Mouse (Mus musculus) activated CD4-positive, CD25-positive, alpha-beta regulatory T cell, adult 4 months (primary cell): Measurements from ENCODE around the gene Trh. TPM values are rescaled to one million over a fixed set of nuclear protein-coding genes. Genes with fewer than 3 reads are reported as not detected.

ENCODE experiments used
- ATAC-seq: one replicate; pipeline ENCODE4 v1.8.0; 2017
- polyA plus RNA-seq, 2 experiments: library from polyadenylated mRNA; unstranded; fragments of 100-300 nt; shearing (Covaris generic); gene quantifications; one replicate each; pipeline ENCODE4 v1.2.1; 2017

Trh gene
- polyA plus RNA-seq, 2 experiments from 2014 or later: not detected

DNA sequence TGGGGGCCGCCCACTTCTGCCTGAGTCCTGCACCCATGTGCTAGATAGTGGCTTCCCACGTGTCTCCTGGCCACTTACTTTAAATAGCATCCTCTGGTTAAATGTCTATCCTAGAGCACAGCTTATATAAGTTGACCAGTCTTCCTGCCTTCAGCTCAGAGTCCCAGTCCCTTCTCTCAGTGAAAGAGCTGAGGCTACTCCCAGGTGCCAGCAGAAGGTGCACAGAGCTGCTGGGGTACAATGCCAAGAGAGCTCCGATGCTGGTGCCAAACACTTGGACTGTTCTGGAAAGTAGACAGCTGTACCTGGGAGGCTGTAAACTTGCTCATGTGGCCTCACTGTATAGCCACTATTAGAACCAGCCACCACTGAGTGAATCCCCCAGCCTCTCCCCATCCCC is 22.4 kb downstream of the Trh start:
- no peak for ATAC-seq

DNA sequence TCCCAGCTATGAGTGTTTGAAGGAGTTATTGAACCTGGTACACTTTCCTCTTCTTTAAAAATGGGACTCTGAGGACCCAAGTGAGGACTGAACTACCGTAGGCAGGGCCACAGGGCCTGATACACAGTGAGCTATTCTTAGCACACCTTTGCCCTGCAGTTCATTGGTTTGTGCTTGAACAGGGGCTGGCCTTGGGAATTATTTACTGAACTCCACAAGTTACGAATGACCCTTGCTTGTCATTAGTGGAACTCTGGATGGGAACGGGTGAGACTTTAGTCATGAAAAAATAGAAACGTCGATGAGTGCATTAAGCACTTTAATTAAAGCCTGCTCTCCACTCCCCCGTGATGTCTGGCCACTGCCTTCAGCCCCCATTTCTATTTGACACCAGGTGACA is 22.8 kb downstream of the Trh start:
- no peak for ATAC-seq

DNA sequence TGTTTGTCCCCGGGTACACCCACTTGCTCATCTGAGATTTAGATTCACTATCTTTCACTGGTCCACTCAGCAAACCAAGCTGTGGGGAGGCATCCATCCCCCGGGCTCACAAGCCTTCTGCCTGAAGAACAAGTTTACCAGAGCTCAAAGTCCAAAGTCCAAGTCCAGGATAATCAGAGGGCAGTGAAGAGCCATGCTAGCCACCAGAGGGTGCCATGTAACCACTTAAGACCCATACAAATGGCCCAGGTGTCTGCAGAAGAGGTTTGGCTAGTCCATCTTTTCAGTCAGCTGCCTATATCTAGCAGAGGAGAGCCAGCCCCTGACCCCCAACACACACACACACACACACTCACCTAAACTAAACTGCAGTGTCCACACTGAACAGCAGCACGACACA is 25.0 kb downstream of the Trh start:
- ATAC-seq: no peak

DNA sequence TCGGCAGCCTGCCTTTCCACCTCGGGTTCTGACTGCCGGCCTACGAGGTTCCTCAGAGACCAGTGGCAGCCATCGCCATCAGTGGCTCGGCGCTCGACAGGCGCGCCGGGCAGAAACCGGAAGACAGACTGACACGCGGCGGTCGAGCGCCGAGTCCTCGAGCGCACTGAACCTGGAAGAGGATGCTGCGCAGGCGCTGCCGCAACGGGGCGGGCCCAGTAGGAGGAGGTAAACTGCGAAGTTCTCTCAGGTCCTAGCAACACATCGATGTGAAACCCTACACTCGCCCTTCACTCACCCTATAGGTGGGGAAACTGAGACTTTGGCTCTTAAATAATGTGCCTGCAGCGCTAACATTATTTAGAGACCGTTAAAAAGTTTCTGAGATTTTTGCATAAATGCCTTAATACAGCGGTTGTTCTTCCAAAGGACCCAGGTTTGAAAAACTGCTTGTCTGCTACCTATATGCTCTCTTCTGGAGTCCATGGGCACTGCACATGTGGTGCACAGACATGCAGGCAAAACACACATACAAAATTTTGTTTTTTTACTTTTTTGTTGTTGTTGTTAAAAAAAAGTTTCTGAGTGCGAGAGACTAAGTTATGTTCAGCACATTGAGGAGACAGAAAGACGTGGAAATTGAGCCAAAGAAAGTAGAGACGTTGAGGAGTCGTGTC is 29.5 kb downstream of the Trh start, which contains the start of gene Rbsn:
TSS of gene Rbsn (minus strand) at position 153 of the 677 bp plus-strand sequence.
- peak; percentile 97 for ATAC-seq

DNA sequence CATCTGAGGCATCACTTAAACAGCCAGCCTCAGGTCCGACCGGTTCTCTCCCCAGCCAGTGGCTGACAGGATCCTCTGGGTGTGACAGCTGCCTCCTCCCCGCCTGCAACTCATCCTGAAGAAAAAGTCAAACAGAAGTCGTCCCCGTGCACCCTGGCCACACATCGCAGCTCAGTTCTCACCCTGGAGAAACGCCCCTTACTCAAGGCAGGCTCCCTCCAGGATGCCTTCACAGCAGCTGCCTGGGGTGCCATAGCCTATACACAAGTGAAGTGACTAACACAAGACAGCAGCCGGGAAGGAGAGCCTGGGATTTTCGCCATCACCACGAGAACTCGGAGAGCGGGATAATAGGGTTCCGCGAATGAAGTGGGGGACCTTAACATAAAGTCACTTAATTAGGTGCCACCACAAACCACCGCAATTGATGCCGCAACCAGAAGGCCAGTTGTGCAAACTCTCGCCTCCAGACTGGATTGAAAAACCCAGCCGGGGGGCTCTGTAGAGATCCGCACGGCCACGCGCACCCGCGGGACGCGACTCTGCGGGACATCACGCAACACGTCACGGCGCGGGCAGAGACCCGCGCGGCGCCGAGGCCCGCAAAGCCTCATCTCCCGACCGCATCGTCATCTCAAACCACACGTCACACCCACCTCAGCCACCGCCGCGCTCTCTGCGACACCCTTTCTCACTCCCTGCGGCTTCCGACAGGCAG is 30.2 kb downstream of the Trh start:
- peak; percentile 37 for ATAC-seq

DNA sequence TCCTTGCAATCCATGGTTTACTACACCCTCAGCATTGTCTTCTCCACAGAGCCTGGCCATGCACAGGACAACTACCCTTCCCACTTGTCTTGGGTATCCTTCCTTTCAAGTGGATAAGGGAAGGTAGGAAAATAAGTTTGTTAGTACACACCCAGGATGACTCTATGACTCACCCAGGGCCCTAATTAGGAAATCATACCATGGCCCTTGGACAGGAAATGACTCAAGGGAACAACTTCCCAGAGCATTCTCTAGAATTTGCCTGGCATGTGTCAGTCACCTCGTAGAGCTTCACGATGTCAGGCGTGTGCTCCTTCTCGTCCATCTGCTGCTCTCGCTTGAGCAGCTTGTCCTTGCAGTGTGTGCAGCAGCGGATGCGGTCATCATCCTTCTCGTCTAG is 45.0 kb downstream of the Trh start:
- ATAC-seq: no peak

Other genes with a start within 250 kb of the Trh start
- 10 to 100 TPM; 66.0 to 72.5 TPM for gene Nr2c2, start 153.3 kb downstream of the Trh start, polyA plus RNA-seq
- gene Mrps25, start 60.6 kb downstream of the Trh start, polyA plus RNA-seq: 10 to 100 TPM; 55.9 to 56.5 TPM
- gene Rbsn, start 29.7 kb downstream of the Trh start, polyA plus RNA-seq: 1 to 10 TPM; 9.2 to 10.0 TPM